Mouse (Mus musculus): Measurements from ENCODE around the gene Vps8. TPM values are rescaled to one million over a fixed set of nuclear protein-coding genes. Genes with fewer than 3 reads are reported as not detected.

Vps8 gene
- total and polyA plus RNA-seq, 3 experiments, result 13.6 to 17.6 (median 15.9) TPM

DNA sequence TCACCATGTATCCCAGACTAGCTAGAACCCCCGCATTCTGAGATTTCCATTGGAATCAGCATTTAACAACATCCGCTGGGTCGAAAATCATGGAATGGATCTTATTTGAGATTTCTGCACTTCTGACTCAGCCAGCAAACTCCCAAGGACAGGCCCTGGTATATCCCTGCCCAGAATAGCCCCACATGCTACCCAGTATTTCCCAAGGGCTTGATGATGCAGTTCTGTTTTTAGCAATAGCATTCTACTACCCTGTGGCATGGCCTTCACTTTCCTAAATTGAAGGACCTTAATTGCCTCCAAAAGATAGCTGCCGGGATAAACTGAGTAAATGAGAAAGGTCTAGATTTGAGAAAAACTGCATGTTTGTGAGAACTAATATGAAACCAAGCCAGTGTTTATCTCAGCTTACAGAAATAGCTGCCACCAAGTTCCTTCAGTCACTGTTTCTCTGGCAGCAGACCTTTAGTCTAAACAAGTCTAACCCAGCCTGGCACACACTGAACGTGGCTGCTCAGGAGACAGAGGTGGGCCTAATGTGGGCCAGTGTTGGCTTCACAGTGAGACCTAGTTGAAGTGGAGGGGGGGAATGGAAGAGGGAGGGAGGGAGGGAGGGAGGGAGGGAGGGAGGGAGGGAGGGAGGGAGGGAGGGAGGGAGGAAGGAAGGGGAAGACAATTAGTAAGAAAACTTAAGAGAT lies 213.4 kb downstream of the Vps8 start (continued):
- TF ChIP-seq GABPA (IDR thresholded peaks at IDR 0.05; ENCODE audit: insufficient replicate concordance, low read depth, low read length) (no peak), NRF1 (IDR thresholded peaks at IDR 0.05; ENCODE audit: low read depth, low read length) (no peak), ZNF384 (IDR thresholded peaks at IDR 0.05; ENCODE audit: low read depth, low read length) (no peak), MAFK (IDR thresholded peaks at IDR 0.05; ENCODE audit: insufficient replicate concordance, low read length) (no peak)

GRCm38 (mm10) chr16:21637201-21637819 lies 214.4 kb downstream of the Vps8 start:
- in situ Hi-C loops (cut with MboI; ENCODE audit: low pct_ligation_motif_present, low pct_unique_long_range_greater_than_20kb, low sequenced_read_pairs) (no loop called here), dilution Hi-C loops (cut with MboI; ENCODE audit: extremely low pct_ligation_motif_present, extremely low pct_unique_long_range_greater_than_20kb, low sequenced_read_pairs) (no loop called here)
- Histone ChIP-seq H3K27ac (ENCODE audit: insufficient read depth, low read depth) (no peak overlapping the region), H3K27me3 (replicated peaks) (no peaks in the 10 kb centered on the region), H3K4me3 (replicated peaks in 1 of 3; ENCODE audit: low read depth in 2 of 3, low read length in 2 of 3, poor library complexity in 1 of 3) (no peak overlapping the region), H3K36me3 (replicated peaks in 1 of 2; ENCODE audit: control insufficient read depth in 1 of 2, insufficient read depth in 1 of 2, low read length in 1 of 2) (peaks cover 0 to 8% of the 10 kb centered on the region in 2 experiments), H3K9ac (ENCODE audit: insufficient read depth, low read depth) (no peak overlapping the region), H3K9me3 (replicated peaks; ENCODE audit: low read length) (peaks cover 4% of the 10 kb centered on the region), H3K4me2 (ENCODE audit: insufficient read depth, low read depth, poor library complexity, severe bottlenecking) (no peak overlapping the region), H3K79me2 (replicated peaks; ENCODE audit: control insufficient read depth, extremely low read depth, insufficient read depth, poor library complexity, severe bottlenecking) (no peaks in the 10 kb centered on the region), H3K4me1 (ENCODE audit: control insufficient read depth in 1 of 2, insufficient read depth in 2 of 2) (peaks cover 16 to 66% of the 10 kb centered on the region in 2 experiments)
- TF ChIP-seq E2F4 (IDR thresholded peaks at IDR 0.05; ENCODE audit: insufficient replicate concordance, low read depth, low read length) (no peak), ZMIZ1 (IDR thresholded peaks at IDR 0.05; ENCODE audit: low read depth, low read length) (no peak), ETS1 (conservative IDR thresholded peaks at IDR 0.05; ENCODE audit: low read depth, low read length) (no peak), NRF1 (IDR thresholded peaks at IDR 0.05; ENCODE audit: low read depth, low read length) (no peak), ELF1 (IDR thresholded peaks at IDR 0.05; ENCODE audit: low read depth, low read length) (no peak), RCOR1 (conservative IDR thresholded peaks at IDR 0.05; ENCODE audit: low read depth, low read length) (no peak), KAT2A (IDR thresholded peaks at IDR 0.05; ENCODE audit: insufficient replicate concordance, low read length) (no peak), MEF2A (IDR thresholded peaks at IDR 0.05; ENCODE audit: borderline replicate concordance, low read depth, low read length) (no peak), CTCF (conservative IDR thresholded peaks at IDR 0.05 in 1 of 2, IDR thresholded peaks at IDR 0.05 in 1 of 2; ENCODE audit: low read depth in 2 of 2, low read length in 2 of 2) (no peak), MAZ (IDR thresholded peaks at IDR 0.05; ENCODE audit: low read depth, low read length) (no peak), SIN3A (IDR thresholded peaks at IDR 0.05; ENCODE audit: low read length) (no peak), MXI1 (IDR thresholded peaks at IDR 0.05; ENCODE audit: low read depth, low read length) (no peak), CHD2 (IDR thresholded peaks at IDR 0.05; ENCODE audit: low read length) (no peak), RAD21 (IDR thresholded peaks at IDR 0.05; ENCODE audit: low read depth, low read length) (no peak)
- DNase-seq (ENCODE audit: extremely low read depth), result no peak

Measured in CH12.LX (cell line).